Mouse (Mus musculus): ENCODE results near the gene Inpp4b.

The Inpp4b gene

GRCm38 (mm10) chr8:81854543-81854942 is 512.2 kb downstream of the Inpp4b start:
- no peak for DNase-seq

- no peak for DNase-seq
These were observed 512.7 kb downstream of the Inpp4b start for GRCm38 (mm10) chr8:81855009-81855408.

- no peak for DNase-seq
These were observed 513.8 kb downstream of the Inpp4b start for GRCm38 (mm10) chr8:81856120-81856519.

- no peak for DNase-seq
These were observed 514.3 kb downstream of the Inpp4b start for GRCm38 (mm10) chr8:81856608-81857007.

GRCm38 (mm10) chr8:81858393-81858792 is 516.0 kb downstream of the Inpp4b start:
- DNase-seq: no peak

- DNase-seq: no peak
These were observed 517.4 kb downstream of the Inpp4b start for GRCm38 (mm10) chr8:81859805-81860204.

- DNase-seq: no peak
These were observed 519.0 kb downstream of the Inpp4b start for GRCm38 (mm10) chr8:81861311-81861710.

- no peak for DNase-seq
These were observed 520.4 kb downstream of the Inpp4b start for GRCm38 (mm10) chr8:81862738-81863137.

- no peak for DNase-seq
These were observed 522.0 kb downstream of the Inpp4b start for GRCm38 (mm10) chr8:81864318-81864717.

- DNase-seq: no peak
These were observed 523.3 kb downstream of the Inpp4b start for GRCm38 (mm10) chr8:81865664-81866063.

GRCm38 (mm10) chr8:81867020-81867419 is 524.7 kb downstream of the Inpp4b start:
- no peak for DNase-seq

GRCm38 (mm10) chr8:81870466-81870865 is 528.1 kb downstream of the Inpp4b start:
- no peak for DNase-seq

- no peak for DNase-seq
These were observed 537.7 kb downstream of the Inpp4b start for GRCm38 (mm10) chr8:81880071-81880470.

- peak; percentile 19 for DNase-seq
These were observed 541.8 kb downstream of the Inpp4b start for GRCm38 (mm10) chr8:81884195-81884594.

GRCm38 (mm10) chr8:81888843-81889242 is 546.5 kb downstream of the Inpp4b start:
- DNase-seq: no peak

- no peak for DNase-seq
These were observed 550.9 kb downstream of the Inpp4b start for GRCm38 (mm10) chr8:81893292-81893691.

- DNase-seq: peak; percentile 49
These were observed 604.5 kb downstream of the Inpp4b start for GRCm38 (mm10) chr8:81946812-81947211.

- no peak for DNase-seq
These were observed 610.7 kb downstream of the Inpp4b start for GRCm38 (mm10) chr8:81953101-81953500.

GRCm38 (mm10) chr8:81985128-81985665 is 642.8 kb downstream of the Inpp4b start:
- DNase-seq: no peak

GRCm38 (mm10) chr8:81992966-81993365 is 650.6 kb downstream of the Inpp4b start:
- no peak for DNase-seq

GRCm38 (mm10) chr8:81996239-81996638 is 653.9 kb downstream of the Inpp4b start:
- DNase-seq: no peak

GRCm38 (mm10) chr8:81996823-81997222 is 654.5 kb downstream of the Inpp4b start:
- DNase-seq: no peak

GRCm38 (mm10) chr8:82004158-82004557 is 661.8 kb downstream of the Inpp4b start:
- DNase-seq: no peak

- no peak for DNase-seq
These were observed 663.1 kb downstream of the Inpp4b start for GRCm38 (mm10) chr8:82005466-82005865.

GRCm38 (mm10) chr8:82017792-82018191 is 675.4 kb downstream of the Inpp4b start:
- no peak for DNase-seq

- DNase-seq: peak; percentile 38
These were observed 685.0 kb downstream of the Inpp4b start for GRCm38 (mm10) chr8:82027401-82027800.

All from cerebellum, adult 9-11 months (tissue).